25 mouse cellular contexts compared by ENCODE assay signal in the genomic region with DNA sequence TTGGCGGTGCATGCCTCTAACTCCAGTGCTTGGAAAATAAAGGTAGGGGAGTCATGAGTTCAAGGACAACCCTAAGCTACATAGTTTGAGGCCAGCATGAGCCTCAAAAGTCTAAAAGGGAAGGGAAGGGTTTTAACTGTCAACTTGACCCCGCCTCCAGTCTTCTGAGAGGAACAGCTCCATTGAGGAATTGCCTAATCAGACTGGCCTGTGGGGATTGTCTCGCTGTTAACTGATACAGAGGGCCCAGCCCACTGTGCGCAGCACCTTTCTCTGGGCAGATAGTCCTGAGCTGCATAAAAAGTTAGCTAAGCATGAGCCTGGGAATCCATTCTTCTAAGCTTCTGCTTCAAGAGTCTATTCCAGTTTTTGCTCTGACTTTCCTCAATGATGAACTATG. TPM values are rescaled to one million over a fixed set of nuclear protein-coding genes. Genes with fewer than 3 reads are reported as not detected.
DNase-seq lines count a peak whose midpoint lies in the region; ATAC-seq lines count a peak whose summit lies in the region.
"Had no signal": no experiment of that assay in that cellular context is flagged by ENCODE, and none has a peak within 500 bp of the region (broad histone marks: within the 10 kb centered on the region; RNA-seq: fewer than 3 reads in every experiment).

No protein-coding gene starts in this region.

- H3K4me2 ChIP-seq in embryonic facial prominence, embryonic 11.5 days (ENCODE audit: low read depth, low read length): no peak overlapping the region
- H3K4me2 ChIP-seq in liver, embryonic 12.5 days: peak overlapping the region; percentile 27; the same call in 1 of the 2 replicates
- no peak overlapping the region for H3K4me2 ChIP-seq in forebrain, embryonic 16.5 days (ENCODE audit: low read length)
- H3K4me2 ChIP-seq: forebrain, embryonic 13.5 days; heart, embryonic 11.5 days; limb, embryonic 13.5 days; lung, embryonic 14.5 days had no signal

- no peak overlapping the region for H3K4me3 ChIP-seq in embryonic facial prominence, embryonic 11.5 days (ENCODE audit: low read depth, low read length)
- H3K4me3 ChIP-seq in embryonic facial prominence, embryonic 10.5 days: no peak overlapping the region
- no peak overlapping the region for H3K4me3 ChIP-seq in liver, embryonic 12.5 days
- no peak overlapping the region for H3K4me3 ChIP-seq in forebrain, embryonic 16.5 days (replicated peaks; ENCODE audit: low read length)
- H3K4me3 ChIP-seq: forebrain, embryonic 13.5 days; limb, embryonic 13.5 days; midbrain, embryonic 10.5 days; myocyte had no signal

- H3K27ac ChIP-seq in embryonic facial prominence, embryonic 11.5 days (replicated peaks; ENCODE audit: low read depth, low read length): no peak overlapping the region
- H3K27ac ChIP-seq in embryonic facial prominence, embryonic 10.5 days (replicated peaks): no peak overlapping the region
- peak overlapping the region; percentile 54; the same call in 1 of the 2 replicates for H3K27ac ChIP-seq in liver, embryonic 12.5 days
- no peak overlapping the region for H3K27ac ChIP-seq in forebrain, embryonic 16.5 days (ENCODE audit: low read length)
- H3K27ac ChIP-seq: forebrain, embryonic 13.5 days; limb, embryonic 13.5 days; midbrain, embryonic 10.5 days had no signal

- H3K9ac ChIP-seq in embryonic facial prominence, embryonic 11.5 days (replicated peaks; ENCODE audit: low read length): no peak overlapping the region
- H3K9ac ChIP-seq in liver, embryonic 12.5 days: no peak overlapping the region
- H3K9ac ChIP-seq in forebrain, embryonic 16.5 days (replicated peaks; ENCODE audit: low read depth, low read length): no peak overlapping the region
- H3K9ac ChIP-seq: forebrain, embryonic 13.5 days; limb, embryonic 13.5 days; lung, embryonic 14.5 days had no signal

- H3K36me3 ChIP-seq in embryonic facial prominence, embryonic 11.5 days (replicated peaks; ENCODE audit: control insufficient read depth, insufficient read depth, low read depth, low read length): no peaks in the 10 kb centered on the region
- peaks cover 6% of the 10 kb centered on the region; the same call in 1 of the 2 replicates for H3K36me3 ChIP-seq in embryonic facial prominence, embryonic 10.5 days (replicated peaks)
- peaks cover 31% of the 10 kb centered on the region for H3K36me3 ChIP-seq in liver, embryonic 12.5 days
- no peaks in the 10 kb centered on the region for H3K36me3 ChIP-seq in forebrain, embryonic 16.5 days (ENCODE audit: control insufficient read depth, insufficient read depth)
- H3K36me3 ChIP-seq: limb, embryonic 13.5 days had no signal

- WGBS in embryonic facial prominence, embryonic 11.5 days: 75% methylated on average over 4 of the region's 4 CpGs
- 72% methylated on average over 4 of the region's 4 CpGs for WGBS in embryonic facial prominence, embryonic 10.5 days
- 39% methylated on average over 4 of the region's 4 CpGs for WGBS in liver, embryonic 12.5 days (ENCODE audit: insufficient replicate concordance)
- WGBS in forebrain, embryonic 16.5 days: 77% methylated on average over 4 of the region's 4 CpGs

- no peaks in the 10 kb centered on the region for H3K9me3 ChIP-seq in embryonic facial prominence, embryonic 11.5 days (replicated peaks; ENCODE audit: control insufficient read depth, low read length)
- no peaks in the 10 kb centered on the region for H3K9me3 ChIP-seq in embryonic facial prominence, embryonic 10.5 days
- H3K9me3 ChIP-seq in liver, embryonic 12.5 days (replicated peaks): no peaks in the 10 kb centered on the region
- no peaks in the 10 kb centered on the region for H3K9me3 ChIP-seq in forebrain, embryonic 16.5 days (ENCODE audit: control insufficient read depth, low read length)
- H3K9me3 ChIP-seq: forebrain, embryonic 13.5 days; limb, embryonic 13.5 days; midbrain, embryonic 10.5 days had no signal

- DNase-seq in embryonic facial prominence, embryonic 11.5 days (ENCODE audit: low spot score): no peak
- no peak for DNase-seq in embryonic facial prominence, embryonic 10.5 days (ENCODE audit: low spot score)
- peak; percentile 41 for DNase-seq in c-Kit-positive CD71-positive TER-119-positive erythroid progenitor cells, embryonic 14.5 days (ENCODE audit: low spot score)
- no peak for DNase-seq in gastrocnemius, postnatal 10 days
- no peak for DNase-seq in neural tube, embryonic 10.5 days (ENCODE audit: extremely low spot score, low spot score)
- DNase-seq: cerebellum, adult 8-10 months; cerebellum, postnatal 36 days; heart, adult 11 months; kidney, adult 18-20 months; kidney, postnatal 4 days; lung, embryonic 14.5 days; lung, postnatal 36 days; right cerebral cortex, postnatal 14 days; spleen, adult 18-20 months had no signal

- 0 out of 2 replicates have a peak, but pooled peaks have one; percentile 42 for ATAC-seq in embryonic facial prominence, embryonic 11.5 days (replicated peaks; ENCODE audit: insufficient number of reproducible peaks, low FRiP score, low TSS enrichment, low read depth)
- ATAC-seq in liver, embryonic 12.5 days: peak; percentile 92
- peak; percentile 90 for ATAC-seq in megakaryocyte progenitor cell, adult 5-6 weeks (replicated peaks; ENCODE audit: poor library complexity)
- ATAC-seq in forebrain, embryonic 16.5 days: no peak
- ATAC-seq: forebrain, embryonic 13.5 days; midbrain, embryonic 16.5 days; Patski had no signal

- H3K4me1 ChIP-seq in embryonic facial prominence, embryonic 11.5 days (ENCODE audit: control insufficient read depth, insufficient read depth, low read length): no peaks in the 10 kb centered on the region
- peaks cover 2% of the 10 kb centered on the region; the same call in 1 of the 2 replicates for H3K4me1 ChIP-seq in embryonic facial prominence, embryonic 10.5 days
- peaks cover 25% of the 10 kb centered on the region for H3K4me1 ChIP-seq in liver, embryonic 12.5 days
- H3K4me1 ChIP-seq in forebrain, embryonic 16.5 days (replicated peaks; ENCODE audit: control insufficient read depth, insufficient read depth, low read length): no peaks in the 10 kb centered on the region
- H3K4me1 ChIP-seq: forebrain, embryonic 13.5 days; limb, embryonic 13.5 days; midbrain, embryonic 10.5 days had no signal

- H3K27me3 ChIP-seq in embryonic facial prominence, embryonic 11.5 days (ENCODE audit: control insufficient read depth, insufficient read depth, low read length): no peaks in the 10 kb centered on the region
- no peaks in the 10 kb centered on the region for H3K27me3 ChIP-seq in embryonic facial prominence, embryonic 10.5 days (replicated peaks; ENCODE audit: low read depth, poor library complexity, severe bottlenecking)
- H3K27me3 ChIP-seq in liver, embryonic 12.5 days (replicated peaks): no peaks in the 10 kb centered on the region
- no peaks in the 10 kb centered on the region for H3K27me3 ChIP-seq in forebrain, embryonic 16.5 days (replicated peaks; ENCODE audit: control insufficient read depth, insufficient read depth, low read length)
- H3K27me3 ChIP-seq: forebrain, embryonic 13.5 days; limb, embryonic 13.5 days; Patski had no signal

RNA-seq across cellular contexts. Expression of gene Cep128, which starts 56.7 kb away (rescaled TPM):
- polyA plus RNA-seq in embryonic facial prominence, embryonic 11.5 days (2014; fragmentation: Nextera tagmentation; extraction: Ambion mirVana): 10.7 and 10.8 TPM in 2 replicates
- 10.5 and 11.8 TPM in 2 replicates for polyA plus RNA-seq in embryonic facial prominence, embryonic 10.5 days (2016; fragmentation: Nextera tagmentation; extraction: Ambion mirVana)
- 13.8 and 15.1 TPM in 2 replicates for polyA plus RNA-seq in liver, embryonic 12.5 days (2016; fragmentation: Nextera tagmentation; extraction: Ambion mirVana)
- total RNA-seq in megakaryocyte progenitor cell, adult 5-6 weeks (2015): 66.2 and 74.5 TPM in 2 replicates
- 86.2 and 96.9 TPM in 2 replicates for total RNA-seq in megakaryocyte progenitor cell, adult 5-6 weeks (2017)
- 1 to 10 TPM; 5.1 to 6.0 TPM for total RNA-seq in gastrocnemius, postnatal 10 days (2021)
- polyA plus RNA-seq in forebrain, embryonic 16.5 days (2015; fragmentation: Nextera tagmentation; extraction: Ambion mirVana): 6.4 and 6.8 TPM in 2 replicates

RNA-seq across cellular contexts. Expression of gene Tshr, which starts 56.8 kb away (rescaled TPM):
- polyA plus RNA-seq in embryonic facial prominence, embryonic 11.5 days (2014; fragmentation: Nextera tagmentation; extraction: Ambion mirVana): 0.20 and 0.49 TPM in 2 replicates
- 0.18 and 0.39 TPM in 2 replicates for polyA plus RNA-seq in embryonic facial prominence, embryonic 10.5 days (2016; fragmentation: Nextera tagmentation; extraction: Ambion mirVana)
- polyA plus RNA-seq in liver, embryonic 12.5 days (2016; fragmentation: Nextera tagmentation; extraction: Ambion mirVana): 0.05 TPM in 1 of 2 replicates, not detected in the other
- 2.6 TPM in 2 replicates for total RNA-seq in megakaryocyte progenitor cell, adult 5-6 weeks (2015)
- 0.84 and 0.92 TPM in 2 replicates for total RNA-seq in megakaryocyte progenitor cell, adult 5-6 weeks (2017)
- total RNA-seq in gastrocnemius, postnatal 10 days (2021): 1 to 10 TPM; 1.3 to 1.9 TPM
- 0.95 and 1.7 TPM in 2 replicates for polyA plus RNA-seq in forebrain, embryonic 16.5 days (2015; fragmentation: Nextera tagmentation; extraction: Ambion mirVana)
- polyA plus RNA-seq: hindbrain, embryonic 11.5 days; myocyte had no signal
